Mouse (Mus musculus): ENCODE measurements around the gene Galk1. TPM values are rescaled to one million over a fixed set of nuclear protein-coding genes. Genes with fewer than 3 reads are reported as not detected.
"Not testable (repeated sequence)": the region's sequence is repeated elsewhere in the genome, so short reads cannot be mapped to it uniquely, and the experiment has no call there.

Gene Galk1
- total RNA-seq, 2 experiments from 2014 or later = 18.6 to 19.3 TPM

GRCm38 (mm10) chr11:116034584-116034983 is 22.1 kb upstream of the Galk1 start:
- intact Hi-C loops (cut with DNase I) = no loop called here
- no peak for DNase-seq

GRCm38 (mm10) chr11:116030898-116031845 is 18.7 kb upstream of the Galk1 start:
- intact Hi-C loops (cut with DNase I) = loop anchor here (2.0 kb wide), 1 partner anchor 100 kb away; the partner anchor contains the start of gene Trim65
- peak; percentile 28 to 45 for DNase-seq

GRCm38 (mm10) chr11:116030088-116030897 is 17.8 kb upstream of the Galk1 start, which contains the start of gene Unk:
Unk (plus strand) TSS chr11:116030322.
- intact Hi-C loops (cut with DNase I) = loop anchor here (2.0 kb wide), 1 partner anchor 101 kb away; the partner anchor contains the start of gene Trim65
- peak; percentile 93 to 97 for DNase-seq

GRCm38 (mm10) chr11:116029086-116029865 is 16.8 kb upstream of the Galk1 start:
- DNase-seq = no peak
- intact Hi-C loops (cut with DNase I) = no loop called here

GRCm38 (mm10) chr11:116028177-116028865 is 15.8 kb upstream of the Galk1 start:
- intact Hi-C loops (cut with DNase I) = no loop called here

GRCm38 (mm10) chr11:116027756-116028155 is 15.2 kb upstream of the Galk1 start, which contains the start of gene H3f3b:
H3f3b (minus strand) TSS chr11:116027962.
- intact Hi-C loops (cut with DNase I) = no loop called here
- no peak for DNase-seq

More at GRCm38 (mm10) chr11:116028177-116028865, 15.8 kb upstream of the Galk1 start:
- DNase-seq = no peak

- intact Hi-C loops (cut with DNase I) = no loop called here
These were observed 12.7 kb upstream of the Galk1 start for GRCm38 (mm10) chr11:116025056-116025845.

GRCm38 (mm10) chr11:116024356-116024808 is 11.9 kb upstream of the Galk1 start:
- intact Hi-C loops (cut with DNase I) = no loop called here
- DNase-seq = peak; percentile 92 to 95

More at GRCm38 (mm10) chr11:116025056-116025845, 12.7 kb upstream of the Galk1 start:
- no peak for DNase-seq

GRCm38 (mm10) chr11:116023771-116024355 is 11.3 kb upstream of the Galk1 start:
- peak; percentile 82 to 86 for DNase-seq
- intact Hi-C loops (cut with DNase I) = no loop called here

- intact Hi-C loops (cut with DNase I); DNase-seq: not testable (repeated sequence)
These were observed 10.7 kb upstream of the Galk1 start for GRCm38 (mm10) chr11:116023074-116023770.

- intact Hi-C loops (cut with DNase I) = no loop called here
These were observed 9.8 kb upstream of the Galk1 start for GRCm38 (mm10) chr11:116022256-116022780.

GRCm38 (mm10) chr11:116021328-116022220 is 9.1 kb upstream of the Galk1 start:
- no peak for DNase-seq
- intact Hi-C loops (cut with DNase I) = no loop called here

More at GRCm38 (mm10) chr11:116022256-116022780, 9.8 kb upstream of the Galk1 start:
- no peak for DNase-seq

GRCm38 (mm10) chr11:116020519-116020922 is 8.0 kb upstream of the Galk1 start:
- no peak for DNase-seq
- intact Hi-C loops (cut with DNase I) = no loop called here

- DNase-seq = peak in 1 of 2 experiments; percentile 41
- intact Hi-C loops (cut with DNase I) = no loop called here
These were observed 7.5 kb upstream of the Galk1 start for GRCm38 (mm10) chr11:116019976-116020411.

- no peak for DNase-seq
- intact Hi-C loops (cut with DNase I) = no loop called here
These were observed 6.9 kb upstream of the Galk1 start for GRCm38 (mm10) chr11:116019360-116019791.

GRCm38 (mm10) chr11:116018867-116019266 is 6.3 kb upstream of the Galk1 start:
- intact Hi-C loops (cut with DNase I) = not testable (repeated sequence)

More at GRCm38 (mm10) chr11:116018867-116019266, 6.3 kb upstream of the Galk1 start:
- DNase-seq = not testable (repeated sequence)
